Mouse (Mus musculus) forebrain, embryonic 16.5 days (tissue): ENCODE data around the gene Xylb. TPM values are rescaled to one million over a fixed set of nuclear protein-coding genes. Genes with fewer than 3 reads are reported as not detected.
A peak's percentile ranks its signal among the peaks of the same experiment; 100 is the strongest.

Experiments
- ATAC-seq: fragments of 200-750 bp; cut with Nextera tagmentation; 2 replicates; pipeline ENCODE4 v1.8.0; 2017; ENCODE audit warnings: mild to moderate bottlenecking, moderate library complexity
- H3K27ac ChIP-seq: fragments of 300-500 bp; sonication (generic); 2 replicates; pipeline ENCODE4 v1.5.1; 2014; ENCODE audit warnings: low read length, control low read depth
- H3K27me3 ChIP-seq: fragments of 300-500 bp; sonication (generic); replicated peaks from 2 replicates; pipeline ENCODE4 v1.6.1; 2014; ENCODE audit warnings: low read length; ENCODE audit not compliant: control insufficient read depth, insufficient read depth
- H3K36me3 ChIP-seq: fragments of 300-500 bp; sonication (generic); 2 replicates; pipeline ENCODE4 v1.6.1; 2014; ENCODE audit not compliant: control insufficient read depth, insufficient read depth
- H3K4me1 ChIP-seq: fragments of 300-500 bp; sonication (generic); replicated peaks from 2 replicates; pipeline ENCODE4 v1.6.1; 2014; ENCODE audit warnings: low read length; ENCODE audit not compliant: control insufficient read depth, insufficient read depth
- H3K4me2 ChIP-seq: fragments of 300-500 bp; sonication (generic); 2 replicates; pipeline ENCODE4 v1.6.1; 2014; ENCODE audit warnings: mild to moderate bottlenecking, low read length, control low read depth
- H3K4me3 ChIP-seq: fragments of 300-500 bp; sonication (generic); replicated peaks from 2 replicates; pipeline ENCODE4 v1.5.1; 2014; ENCODE audit warnings: mild to moderate bottlenecking, low read length, control low read depth
- H3K9ac ChIP-seq: fragments of 300-500 bp; sonication (generic); replicated peaks from 2 replicates; pipeline ENCODE4 v1.6.1; 2014; ENCODE audit warnings: low read depth, low read length, control low read depth
- H3K9me3 ChIP-seq: fragments of 300-500 bp; sonication (generic); 2 replicates; pipeline ENCODE4 v1.6.1; 2016; ENCODE audit warnings: low read length; ENCODE audit not compliant: control insufficient read depth
- WGBS: fragments of 180-500 bp; shearing (Covaris S2); extraction: QIAGEN DNeasy Blood & Tissue Kit; methylation state at CpG from one replicate; pipeline ENCODE4 v1.1.7; 2014; 5-methylcytosine and 5-hydroxymethylcytosine counted together
- polyA plus RNA-seq: library from polyadenylated mRNA; unstranded; fragments of >200 nt; fragmentation: Nextera tagmentation; extraction: Ambion mirVana; gene quantifications from 2 replicates; pipeline ENCODE4 v1.2.1, GENCODE M21; 2015

The Xylb gene
- polyA plus RNA-seq: 3.0 and 3.8 TPM in 2 replicates

DNA sequence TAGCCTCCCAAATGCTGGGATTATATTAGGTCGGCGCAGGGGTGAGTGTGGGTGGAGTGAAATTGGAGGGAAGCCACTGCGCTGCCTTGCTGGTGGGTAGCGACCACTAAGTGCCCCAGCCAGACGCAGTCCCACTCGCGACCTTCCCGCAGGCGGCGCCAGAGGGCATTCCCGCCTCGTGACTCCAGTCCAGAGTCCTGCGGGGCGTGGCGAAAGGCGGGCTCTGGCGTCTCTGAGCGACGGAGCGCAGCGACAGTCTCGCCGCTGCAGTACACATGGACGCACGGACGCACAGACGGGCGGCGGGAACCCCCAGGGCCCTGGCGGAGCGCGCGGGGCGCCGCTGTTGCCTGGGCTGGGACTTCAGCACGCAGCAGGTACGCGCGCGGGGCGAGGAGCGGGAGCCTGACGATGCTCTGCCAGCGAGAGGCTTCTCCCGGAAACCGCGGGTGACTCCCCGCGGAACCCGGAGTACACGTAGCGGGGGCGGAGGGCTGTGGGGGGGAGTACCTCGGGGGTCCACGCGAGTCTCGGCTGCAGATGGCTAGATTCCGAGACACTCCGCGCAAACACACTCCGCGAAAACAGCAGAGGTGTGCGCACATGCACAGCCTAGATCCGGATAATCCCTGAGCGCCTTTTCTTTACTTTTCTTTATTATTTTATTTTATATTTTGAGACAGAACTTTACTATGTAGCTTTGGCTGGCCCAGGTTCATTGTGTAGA lies at the start of gene Xylb:
Xylb (plus strand) TSS at position 51 of the 727 bp plus-strand sequence.
- ATAC-seq: peak; percentile 93

DNA sequence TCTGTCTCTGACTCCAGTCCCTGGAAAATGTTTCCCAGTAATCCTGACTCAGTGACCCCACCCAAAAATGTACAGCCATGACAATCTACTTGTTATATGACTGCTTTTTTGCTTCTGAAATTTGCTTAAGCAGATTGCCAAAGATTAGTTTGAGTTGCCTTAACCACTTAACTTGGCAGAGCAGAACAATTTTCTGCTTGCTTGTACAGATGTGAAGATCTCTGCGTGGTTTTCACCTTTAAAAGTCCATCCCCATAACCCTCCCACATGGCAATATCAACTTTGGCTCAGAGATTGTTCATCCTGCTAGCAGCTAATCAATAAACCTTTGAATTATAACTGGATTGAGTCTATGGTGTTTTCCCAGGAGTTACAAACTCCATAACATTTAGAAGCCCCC lies 48.1 kb upstream of the Xylb start:
- Histone ChIP-seq H3K27me3 (no peaks in the 10 kb centered on the region), H3K9me3 (no peaks in the 10 kb centered on the region), H3K4me1 (no peaks in the 10 kb centered on the region), H3K9ac (no peak overlapping the region), H3K27ac (no peak overlapping the region), H3K4me3 (no peak overlapping the region), H3K36me3 (no peaks in the 10 kb centered on the region), H3K4me2 (no peak overlapping the region)
- no peak for ATAC-seq
- WGBS: 95% methylated on average over 1 of the region's 1 CpGs

More for the DNA sequence above, at the start of gene Xylb:
- Histone ChIP-seq H3K4me1 (peaks cover 6% of the 10 kb centered on the region; the same call in 1 of the 2 replicates), H3K27ac (no peak within 1 kb of the TSS), H3K4me2 (peak within 1 kb of the TSS; percentile 85), H3K9me3 (no peaks in the 10 kb centered on the region), H3K36me3 (no peaks in the 10 kb centered on the region), H3K4me3 (peak within 1 kb of the TSS; percentile 71), H3K9ac (peak within 1 kb of the TSS; percentile 74), H3K27me3 (no peaks in the 10 kb centered on the region)
- 2% methylated on average over 65 of the region's 65 CpGs for WGBS

DNA sequence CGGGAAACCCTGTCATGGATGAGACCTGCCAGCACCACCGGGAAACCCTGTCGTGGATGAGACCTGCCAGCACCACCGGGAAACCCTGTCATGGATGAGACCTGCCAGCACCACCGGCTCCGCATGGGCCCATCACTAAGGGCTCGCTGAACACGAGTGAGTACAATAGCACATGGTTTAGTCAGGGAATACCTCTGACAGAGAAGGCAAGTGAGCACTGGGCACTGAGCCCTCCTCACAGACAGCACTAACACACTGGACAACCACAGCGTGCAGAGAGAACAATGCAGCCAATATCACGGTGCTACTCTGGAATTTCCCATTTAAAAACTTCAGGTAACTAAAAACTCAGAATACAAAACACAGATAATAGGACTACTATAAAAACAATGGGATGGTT lies 44.1 kb upstream of the Xylb start:
- Histone ChIP-seq H3K27ac (no peak overlapping the region), H3K4me3 (no peak overlapping the region), H3K4me2 (no peak overlapping the region), H3K36me3 (no peaks in the 10 kb centered on the region), H3K4me1 (no peaks in the 10 kb centered on the region), H3K9ac (no peak overlapping the region), H3K27me3 (no peaks in the 10 kb centered on the region), H3K9me3 (no peaks in the 10 kb centered on the region)
- 86% methylated on average over 10 of the region's 10 CpGs for WGBS
- no peak for ATAC-seq

DNA sequence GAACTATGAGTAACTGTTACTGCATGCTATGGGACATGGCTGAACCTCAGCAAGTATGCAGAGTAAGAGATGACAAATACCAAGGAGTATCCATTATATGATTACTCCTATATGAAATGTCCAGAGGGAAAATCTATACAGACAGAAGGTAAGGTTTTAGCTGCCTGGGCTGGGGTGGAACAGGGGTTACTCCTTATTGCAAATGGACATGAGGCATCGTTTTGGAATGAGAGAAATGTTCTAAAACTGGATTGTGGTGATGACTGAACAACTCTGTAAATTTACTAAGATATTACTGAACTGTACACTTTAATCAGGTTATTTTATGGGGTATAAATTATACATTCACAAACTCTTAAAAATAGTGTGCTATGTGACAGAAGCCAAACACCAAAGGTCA lies 38.3 kb upstream of the Xylb start:
- no peaks in the 10 kb centered on the region for H3K9me3 ChIP-seq
- no peaks in the 10 kb centered on the region for H3K27me3 ChIP-seq
- no peak overlapping the region for H3K4me2 ChIP-seq
- no peak overlapping the region for H3K4me3 ChIP-seq
- ATAC-seq: no peak
- H3K4me1 ChIP-seq: peaks cover 19% of the 10 kb centered on the region
- no peaks in the 10 kb centered on the region for H3K36me3 ChIP-seq
- 100% methylated on average over 1 of the region's 1 CpGs for WGBS
- H3K9ac ChIP-seq: no peak overlapping the region
- H3K27ac ChIP-seq: no peak overlapping the region

DNA sequence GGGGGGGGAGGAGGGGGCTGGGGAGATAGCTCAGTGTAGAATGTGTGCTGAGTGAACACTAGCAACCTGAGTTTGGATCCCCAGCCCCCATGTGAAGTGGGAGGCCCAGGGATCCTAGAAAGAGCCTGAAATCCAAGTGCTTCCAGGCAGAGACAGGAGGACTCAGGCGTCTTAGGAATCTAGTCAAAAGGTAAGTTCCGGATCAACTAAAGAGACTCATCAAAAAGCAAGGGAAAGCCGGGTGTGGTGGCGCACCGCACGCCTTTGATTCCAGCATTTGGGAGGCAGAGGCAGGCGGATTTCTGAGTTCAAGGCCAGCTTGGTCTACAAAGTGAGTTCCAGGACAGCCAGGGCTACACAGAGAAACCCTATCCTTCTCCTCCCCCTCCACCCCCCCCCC lies 36.7 kb upstream of the Xylb start:
- 78% methylated on average over 7 of the region's 7 CpGs for WGBS
- H3K4me2 ChIP-seq: peak overlapping the region; percentile 62
- no peak for ATAC-seq

DNA sequence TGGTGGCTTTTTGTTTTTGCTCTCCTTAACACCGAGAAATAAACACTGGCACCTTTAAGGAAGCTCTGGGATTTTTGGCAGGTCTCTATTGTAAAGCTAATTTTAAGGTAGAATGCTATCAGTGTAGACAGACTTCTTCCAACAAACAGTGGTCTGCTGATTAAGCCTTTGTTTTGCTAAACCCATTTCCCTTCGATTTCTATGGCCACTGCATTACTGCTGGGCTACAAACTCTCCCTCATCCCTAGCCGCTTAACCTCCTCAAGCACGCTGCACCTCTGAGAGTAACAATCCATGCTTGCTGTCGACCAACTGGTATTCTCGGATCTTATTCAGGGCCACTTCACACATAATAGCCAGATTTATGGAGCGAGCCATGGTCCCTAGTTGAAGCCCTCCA lies 36.2 kb upstream of the Xylb start:
- H3K9me3 ChIP-seq: no peaks in the 10 kb centered on the region
- no peak overlapping the region for H3K27ac ChIP-seq
- peak overlapping the region; percentile 62 for H3K4me2 ChIP-seq
- H3K36me3 ChIP-seq: no peaks in the 10 kb centered on the region
- no peaks in the 10 kb centered on the region for H3K27me3 ChIP-seq
- peaks cover 19% of the 10 kb centered on the region for H3K4me1 ChIP-seq
- no peak for ATAC-seq
- 6% methylated on average over 7 of the region's 7 CpGs for WGBS
- peak overlapping the region; percentile 68 for H3K9ac ChIP-seq
- H3K4me3 ChIP-seq: peak overlapping the region; percentile 69

More for the DNA sequence above, 36.7 kb upstream of the Xylb start:
- H3K27ac ChIP-seq: no peak overlapping the region
- H3K9ac ChIP-seq: no peak overlapping the region
- no peaks in the 10 kb centered on the region for H3K36me3 ChIP-seq
- no peak overlapping the region for H3K4me3 ChIP-seq
- no peaks in the 10 kb centered on the region for H3K9me3 ChIP-seq
- H3K27me3 ChIP-seq: no peaks in the 10 kb centered on the region
- H3K4me1 ChIP-seq: peaks cover 19% of the 10 kb centered on the region

DNA sequence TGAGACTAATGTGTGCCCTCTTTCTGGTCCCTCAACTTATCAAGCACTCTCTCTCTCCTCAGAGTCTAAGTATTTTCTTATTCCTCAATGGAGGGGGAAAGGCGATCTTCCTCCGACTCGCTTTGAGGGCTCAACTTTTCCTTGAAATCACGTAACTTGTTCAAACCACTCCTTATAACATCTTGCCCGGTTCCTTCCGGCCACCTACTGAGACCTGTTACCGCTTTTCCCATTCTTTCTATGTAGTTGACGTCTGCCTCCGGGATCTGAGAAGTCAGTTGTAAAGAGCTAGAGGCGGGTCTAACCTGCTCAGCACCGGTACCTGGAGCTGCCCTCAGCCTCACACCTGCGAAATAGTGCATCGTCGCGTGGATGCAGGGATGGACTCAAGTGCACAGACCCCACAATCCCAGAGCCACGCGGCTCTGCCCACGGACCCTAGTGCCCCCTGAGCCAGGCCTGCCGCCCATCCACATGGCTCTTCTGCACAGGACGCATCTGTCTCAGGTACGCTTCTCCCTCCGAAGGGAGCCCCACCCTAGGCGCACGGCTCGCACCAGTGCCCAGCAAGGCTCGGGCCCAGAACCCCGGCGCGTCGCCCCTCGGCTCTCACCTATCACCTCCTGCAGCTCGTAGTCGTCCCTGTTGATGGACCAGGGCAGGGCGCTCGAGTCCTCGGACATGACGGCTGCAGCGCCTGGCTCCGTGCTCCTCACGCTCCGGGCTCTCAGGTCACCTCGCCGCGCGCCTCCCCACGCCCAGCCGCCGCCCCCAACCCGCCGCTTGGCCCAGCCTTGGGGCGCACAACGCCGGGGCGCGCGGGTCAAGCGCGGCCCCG lies 35.6 kb upstream of the Xylb start:
- Histone ChIP-seq H3K36me3 (no peaks in the 10 kb centered on the region), H3K4me3 (peak overlapping the region; percentile 69), H3K27ac (peak overlapping the region; percentile 95), H3K4me2 (peak overlapping the region; percentile 62), H3K9ac (peak overlapping the region; percentile 68), H3K4me1 (peaks cover 19% of the 10 kb centered on the region), H3K27me3 (no peaks in the 10 kb centered on the region), H3K9me3 (no peaks in the 10 kb centered on the region)
- WGBS: under 1% methylated on average over 48 of the region's 59 CpGs
- ATAC-seq: peak; percentile 14

DNA sequence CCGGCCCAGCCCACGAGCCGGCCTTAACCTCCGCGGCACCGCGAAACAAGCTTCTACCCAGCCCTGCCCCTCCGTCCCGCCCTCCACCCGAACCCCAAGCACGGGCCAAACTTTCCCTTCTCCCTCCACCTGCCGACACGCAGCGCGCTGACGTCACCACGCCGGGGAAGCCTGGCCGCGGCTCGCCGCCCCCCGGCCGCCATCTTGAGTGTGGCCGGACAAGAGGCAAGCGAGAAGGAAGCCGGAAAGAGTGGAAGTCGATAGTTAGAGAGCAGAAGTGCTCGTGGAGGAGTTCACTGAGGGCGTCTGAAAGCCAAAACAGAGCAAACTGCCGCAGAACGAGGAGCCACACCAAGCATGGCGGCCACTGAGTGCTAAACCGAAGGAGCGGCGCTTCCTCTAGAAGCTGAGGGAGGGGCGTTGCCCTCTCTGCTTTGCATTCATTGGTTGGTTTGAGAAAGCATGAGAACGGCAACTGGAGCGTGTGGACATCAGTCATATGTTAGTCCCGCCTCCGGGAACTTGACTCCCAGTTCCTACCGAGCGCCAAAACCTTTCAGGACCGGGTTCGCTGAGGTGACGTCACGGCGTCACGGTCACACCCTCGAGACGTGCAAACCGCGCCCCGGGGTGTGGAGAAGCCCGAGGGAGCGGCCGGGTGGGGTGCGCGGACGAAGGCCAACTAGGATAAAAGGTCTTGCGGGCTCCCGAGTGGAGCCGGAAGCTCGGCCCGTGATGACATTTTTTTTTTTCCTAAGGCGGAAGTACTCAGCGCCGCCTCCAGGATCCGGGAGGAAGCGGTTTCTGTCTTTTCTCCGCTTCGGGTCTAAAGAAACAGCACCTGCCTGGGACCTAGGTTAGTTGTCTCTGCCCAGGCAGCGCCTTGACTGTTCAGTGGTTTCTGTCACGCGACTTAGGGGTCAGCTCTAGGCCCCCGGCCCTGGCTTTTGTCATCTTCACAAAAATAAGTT lies 34.6 kb upstream of the Xylb start, which contains the start of gene Oxsr1:
Oxsr1 (minus strand) TSS at position 139 of the 971 bp plus-strand sequence.
- Histone ChIP-seq H3K9ac (peak within 1 kb of the TSS; percentile 68), H3K9me3 (no peaks in the 10 kb centered on the region), H3K4me2 (peak within 1 kb of the TSS; percentile 72), H3K4me3 (peak within 1 kb of the TSS; percentile 69), H3K27me3 (no peaks in the 10 kb centered on the region), H3K4me1 (peaks cover 19% of the 10 kb centered on the region), H3K36me3 (no peaks in the 10 kb centered on the region), H3K27ac (peak within 1 kb of the TSS; percentile 95)
- peak; percentile 98 for ATAC-seq
- WGBS: under 1% methylated on average over 76 of the region's 76 CpGs
